Mouse (Mus musculus) thymus, postnatal 25 days (tissue): Measurements from ENCODE around the gene Hoxd12.
A peak's percentile ranks its signal among the peaks of the same experiment; 100 is the strongest.

Experiments used
- DNase-seq: peaks from one replicate; pipeline ENCODE4 v3.0.0; 2022

Gene Hoxd12

DNA sequence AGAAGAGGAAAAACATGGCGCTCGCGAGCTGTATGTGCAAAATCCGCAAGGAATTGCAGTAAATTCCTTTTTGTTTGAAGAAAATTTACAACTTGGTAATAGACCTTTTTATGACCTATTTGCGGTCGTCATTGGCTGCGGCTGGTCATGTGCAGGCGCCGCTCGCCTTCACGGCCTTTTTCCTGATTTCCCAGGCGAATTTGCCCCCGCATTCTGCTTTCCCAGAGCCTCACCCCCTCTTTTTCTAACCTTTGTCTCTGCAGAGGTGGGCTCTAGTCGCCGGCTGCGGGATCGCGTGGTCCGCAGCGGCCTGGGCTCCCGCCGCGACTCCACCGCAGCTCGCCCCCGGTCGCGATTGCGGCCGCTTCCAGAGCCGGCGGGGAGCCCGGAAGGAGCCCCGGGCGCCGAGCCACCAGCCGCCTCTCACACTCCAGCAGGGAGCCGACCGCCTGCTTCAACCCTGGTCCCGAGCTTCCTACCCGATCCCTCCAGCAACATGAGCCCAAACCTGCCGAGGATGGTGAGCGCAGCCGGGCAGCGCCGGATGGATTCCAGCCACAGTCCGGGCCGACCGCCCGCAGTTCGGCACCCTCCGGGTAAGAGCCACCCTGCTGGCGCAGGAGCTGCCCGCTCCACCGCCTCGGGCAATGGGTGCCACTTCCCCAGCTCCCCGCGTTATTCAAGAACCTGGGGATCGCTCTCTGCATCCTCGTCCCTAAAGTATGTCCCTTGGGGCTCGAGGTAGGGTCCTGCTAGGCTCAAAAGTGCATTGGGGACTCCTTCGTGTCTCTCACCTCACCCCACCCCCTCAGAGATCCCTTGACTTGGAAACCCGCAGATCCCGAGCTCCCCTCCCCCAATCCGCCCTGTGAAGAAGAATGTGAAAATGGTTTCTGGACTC, 37.2 kb downstream of the Hoxd12 start, which contains the start of the genes Hoxd3 and Hoxd4:
Gene Hoxd3, plus strand, starts transcription at position 207 of the 901 bp plus-strand sequence.
Gene Hoxd4, plus strand, starts transcription at position 209 of the 901 bp plus-strand sequence.
- DNase-seq, result no peak

DNA sequence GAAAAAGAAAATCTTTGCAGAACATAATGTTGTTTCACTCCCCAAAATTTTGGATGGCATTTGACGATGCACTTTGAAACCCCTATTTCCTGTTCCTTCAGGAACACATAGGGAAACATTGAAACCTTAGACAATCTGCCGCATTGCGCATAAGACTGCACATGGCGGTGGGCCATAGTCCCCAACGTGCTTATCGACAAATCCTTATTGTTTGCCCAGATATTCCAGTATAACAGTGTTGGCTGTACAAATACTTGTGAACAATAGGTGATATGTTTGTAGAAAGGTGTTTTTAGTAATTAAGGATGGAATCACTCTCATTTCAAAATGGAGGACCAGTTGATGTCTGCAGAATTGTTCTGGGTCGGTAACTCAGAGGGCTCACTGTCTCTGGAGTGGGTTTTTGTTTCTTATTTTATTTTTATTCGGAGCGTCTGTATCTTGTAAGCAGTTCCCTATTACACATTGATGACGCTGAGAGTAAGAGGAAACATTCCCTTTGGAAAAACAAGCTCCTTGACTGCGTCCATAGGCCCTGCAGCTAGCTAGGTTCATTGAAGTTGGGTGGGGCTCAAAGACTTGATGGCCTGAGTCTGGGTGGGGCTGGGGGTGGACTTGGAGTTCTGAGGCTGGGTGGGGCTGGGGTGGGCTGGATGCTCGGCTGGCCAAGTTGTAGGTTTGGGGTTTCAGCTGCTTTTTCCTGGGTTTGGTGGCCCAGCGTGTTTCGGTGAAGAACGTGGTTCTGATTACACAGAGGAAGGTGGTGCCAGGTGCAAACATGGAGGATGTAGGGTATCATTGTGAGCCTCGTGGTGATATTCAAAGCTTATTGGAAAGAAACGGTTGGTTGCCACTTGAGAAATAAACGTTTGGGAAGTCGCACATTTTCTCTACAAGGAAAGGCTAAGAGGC, 38.7 kb downstream of the Hoxd12 start:
- DNase-seq, result no peak

DNA sequence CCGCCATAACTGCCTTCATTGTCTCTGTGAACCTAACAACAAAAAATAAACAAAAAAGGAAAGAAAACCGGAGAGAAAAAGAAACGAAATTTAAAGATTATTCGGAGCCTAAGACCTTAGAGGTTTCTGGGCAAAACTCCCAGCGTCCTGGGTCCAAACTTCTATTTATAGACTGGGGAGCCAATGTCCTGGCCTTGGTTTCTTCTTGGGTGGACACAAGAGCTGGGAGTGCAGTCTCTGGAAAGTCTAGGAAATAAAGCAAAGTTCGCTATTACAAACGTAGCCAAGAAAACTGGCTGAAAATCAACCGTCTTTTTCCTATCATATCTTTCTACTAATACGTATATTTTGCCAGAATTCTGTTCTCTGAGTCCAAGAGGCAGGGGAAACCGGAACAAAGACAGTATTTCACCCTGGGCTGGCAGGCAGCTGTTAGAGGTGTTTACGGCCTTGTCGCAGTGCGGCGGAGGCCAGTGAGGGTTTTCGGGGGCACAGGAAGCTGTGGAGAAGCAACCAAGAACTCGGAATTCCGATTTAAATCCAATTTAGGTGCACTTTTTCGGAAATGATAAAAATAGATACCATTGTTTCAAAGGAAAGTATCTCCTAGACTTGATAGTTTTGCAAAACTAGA, 39.5 kb downstream of the Hoxd12 start:
- no peak for DNase-seq

DNA sequence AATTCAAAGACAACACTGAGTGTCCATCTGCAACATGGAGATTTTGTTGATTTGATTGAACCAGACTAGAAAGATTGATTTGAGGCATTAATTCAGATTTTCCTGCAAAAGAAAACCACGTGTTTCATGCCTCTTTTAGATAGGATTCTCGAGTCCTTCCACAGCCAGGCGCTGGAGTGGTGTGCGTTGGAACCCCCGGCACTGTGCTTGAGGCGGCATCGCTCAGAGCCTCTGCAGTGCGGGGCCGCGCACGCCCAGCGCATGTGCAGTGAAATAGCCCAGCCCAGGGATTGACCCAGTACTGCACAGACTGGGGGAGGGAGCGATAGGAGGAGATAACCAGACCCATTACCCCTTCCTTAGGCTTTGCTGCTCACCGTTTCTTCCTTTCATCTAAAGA, 40.1 kb downstream of the Hoxd12 start:
- no peak for DNase-seq

DNA sequence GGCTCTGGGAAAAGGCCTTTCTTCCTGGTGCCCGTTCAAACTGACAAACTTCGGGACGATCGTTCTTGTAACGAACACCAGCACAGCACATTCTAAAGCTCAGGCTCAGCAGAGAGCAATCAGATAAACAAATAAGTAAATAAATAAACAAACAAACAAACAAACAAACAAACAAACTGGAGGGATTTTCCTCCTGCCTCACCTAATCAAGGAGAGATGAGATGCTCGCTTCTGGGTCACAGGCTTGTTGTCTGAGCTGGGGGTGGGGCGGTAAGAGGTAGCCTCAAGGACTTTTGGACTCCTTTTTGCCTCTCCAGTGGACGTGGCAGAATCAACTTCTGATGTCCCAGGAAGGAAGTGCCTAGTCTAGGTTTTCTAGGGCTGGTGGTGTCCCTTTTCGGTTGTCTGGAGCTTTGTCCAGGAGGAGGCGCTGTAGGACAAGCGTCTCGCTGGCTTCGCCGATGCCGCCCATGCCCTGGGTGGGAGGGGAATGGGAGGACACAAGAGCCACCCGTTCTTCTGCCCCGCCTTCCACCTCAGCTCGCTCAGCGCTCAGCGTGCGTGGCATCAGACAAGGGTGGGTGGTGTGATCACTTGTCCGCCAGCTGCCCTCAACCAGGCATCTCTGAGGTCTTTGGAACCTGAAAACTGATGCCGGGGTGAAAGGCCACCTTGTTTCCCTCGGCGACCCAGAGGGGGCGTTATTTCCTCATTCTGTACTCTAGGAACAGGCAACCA, 40.9 kb downstream of the Hoxd12 start:
- peak; percentile 79 for DNase-seq

DNA sequence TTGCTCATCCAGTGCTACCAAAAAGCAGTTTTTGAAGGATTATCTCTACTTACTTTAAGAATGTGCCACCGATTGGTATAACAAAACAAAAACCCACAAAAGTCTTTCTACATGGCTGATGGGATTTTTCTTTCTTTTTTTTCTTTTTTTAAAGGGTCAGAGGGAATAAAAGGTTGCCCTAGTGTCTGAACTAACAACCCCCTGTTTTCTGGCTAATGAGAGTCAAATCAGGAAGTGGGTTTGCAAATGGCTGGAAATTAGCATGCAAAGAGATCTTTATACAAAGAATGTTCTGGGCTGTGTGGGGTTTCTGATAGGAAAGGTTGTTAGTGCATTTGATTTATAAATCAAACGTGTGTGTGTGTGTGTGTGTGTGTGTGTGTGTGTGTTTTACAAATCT, 45.6 kb downstream of the Hoxd12 start:
- DNase-seq, result no peak

DNA sequence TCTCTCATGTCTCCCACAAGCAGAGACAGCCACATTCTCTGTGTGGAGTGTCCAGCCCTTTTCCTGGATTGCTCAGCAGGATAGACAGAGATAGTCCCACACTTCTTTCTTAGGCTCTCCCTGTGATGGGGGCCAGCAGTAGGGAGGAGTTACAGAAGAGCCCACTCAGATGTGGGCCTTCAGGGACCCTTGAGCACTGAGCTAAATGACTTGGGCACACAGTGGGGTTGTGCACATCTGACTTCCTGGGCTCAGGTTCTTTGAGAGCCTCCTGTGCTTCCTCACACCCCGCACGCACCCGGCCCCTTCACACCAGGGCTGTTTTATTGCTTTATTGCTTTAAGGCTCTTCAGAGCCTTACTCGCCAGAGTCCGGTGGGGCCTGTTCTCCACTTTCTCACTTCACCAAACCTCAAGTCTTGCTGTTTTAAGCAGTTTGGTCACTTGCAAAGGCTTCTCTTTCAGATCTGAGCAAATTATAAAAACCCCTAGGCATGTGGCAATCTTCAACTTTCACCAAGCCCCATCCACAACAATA, 46.2 kb downstream of the Hoxd12 start:
- DNase-seq, result no peak

DNA sequence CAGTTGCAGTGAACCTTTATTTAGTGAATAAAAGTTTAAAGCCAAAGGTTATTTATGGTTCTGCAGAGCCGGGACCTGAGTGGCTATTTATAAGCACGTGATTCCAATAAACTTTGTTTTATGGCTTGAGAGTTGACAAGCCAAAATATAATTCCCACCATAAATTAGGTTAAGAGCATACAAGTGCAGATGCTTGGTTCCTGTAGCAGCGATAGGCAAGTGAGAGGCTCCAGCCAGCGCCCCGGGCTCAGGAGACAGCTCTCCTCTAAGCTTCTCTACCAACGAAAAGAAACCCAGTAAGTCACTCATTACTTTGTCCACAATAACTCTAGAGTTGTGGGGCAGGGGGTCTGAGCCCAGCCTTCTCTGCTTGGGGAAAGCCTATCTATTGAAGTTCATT, 47.1 kb downstream of the Hoxd12 start:
- no peak for DNase-seq

DNA sequence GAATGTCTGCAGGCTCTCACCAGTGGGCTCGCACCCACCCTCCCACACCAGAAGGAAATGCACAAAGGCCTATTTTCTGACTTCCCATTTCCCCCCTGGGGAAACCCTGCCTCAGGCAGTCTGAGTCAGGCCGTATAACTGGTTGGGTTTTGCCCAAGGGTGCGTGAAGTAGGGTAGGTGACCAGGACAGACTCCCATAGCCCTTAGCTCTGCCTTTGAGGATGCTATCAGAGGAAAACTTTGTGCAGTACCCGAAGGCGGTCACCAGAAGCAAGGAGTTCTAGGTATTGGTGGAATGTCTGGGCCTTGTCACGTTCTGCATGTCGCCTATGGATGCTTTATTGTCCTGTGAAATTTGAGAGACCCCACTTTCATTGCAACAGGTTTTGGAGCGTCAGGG, 48.1 kb downstream of the Hoxd12 start:
- no peak for DNase-seq

DNA sequence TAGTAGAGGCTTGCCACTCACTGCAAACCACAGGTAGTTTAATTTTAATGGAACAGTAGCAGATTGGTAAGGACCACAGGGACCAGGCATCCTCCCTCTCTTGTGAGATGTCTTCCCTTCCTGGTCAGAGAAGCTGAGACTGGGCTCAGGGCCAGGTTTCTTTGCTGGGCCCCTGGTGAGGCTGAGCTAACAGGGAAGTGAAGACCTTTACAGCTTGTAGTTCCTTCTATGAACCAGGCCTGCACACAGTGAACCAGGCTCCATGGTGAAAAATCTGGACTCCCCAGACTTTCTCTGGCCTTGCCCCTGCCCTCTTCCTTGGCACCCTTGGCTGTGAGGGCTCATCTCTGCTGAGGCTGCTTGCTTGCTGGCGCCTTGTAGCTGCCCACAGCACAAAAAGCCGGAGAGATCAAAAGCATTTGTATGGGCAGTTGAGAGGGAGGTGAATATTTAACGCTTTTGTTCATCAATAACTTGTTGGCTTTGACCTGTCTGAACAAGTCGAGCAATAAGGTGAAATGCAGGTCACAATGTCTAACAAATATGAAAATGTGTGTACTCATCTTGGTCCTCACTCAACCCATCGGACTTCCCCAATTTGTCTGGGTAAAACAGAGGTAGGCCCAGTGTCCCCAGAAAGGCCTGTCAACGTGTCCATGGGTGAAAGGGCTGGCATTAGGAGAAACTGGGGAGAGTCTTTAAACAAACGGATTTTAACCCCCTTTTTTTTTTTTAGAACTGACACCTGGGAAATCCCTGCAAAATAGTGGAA, 49.6 kb downstream of the Hoxd12 start:
- no peak for DNase-seq

DNA sequence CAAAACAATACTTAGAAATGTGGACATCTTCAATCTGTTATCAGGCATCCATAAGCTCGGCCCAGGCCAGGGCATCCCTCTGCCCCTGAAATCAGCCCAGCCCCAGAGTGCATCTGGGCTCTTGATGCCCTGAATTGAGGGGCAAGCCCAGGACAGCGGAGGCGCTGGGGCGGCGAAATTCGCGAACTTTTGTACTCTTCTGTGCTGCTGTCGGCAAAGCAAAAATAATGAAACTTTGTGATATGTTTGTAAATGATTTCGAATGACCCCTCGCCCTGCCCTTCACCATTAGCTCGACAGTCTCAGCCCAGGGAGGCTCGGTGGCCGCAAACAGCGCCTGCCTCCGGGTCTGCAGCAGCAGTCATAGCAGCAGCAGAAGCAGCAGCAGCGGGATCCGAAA, 50.4 kb downstream of the Hoxd12 start:
- DNase-seq, result no peak

DNA sequence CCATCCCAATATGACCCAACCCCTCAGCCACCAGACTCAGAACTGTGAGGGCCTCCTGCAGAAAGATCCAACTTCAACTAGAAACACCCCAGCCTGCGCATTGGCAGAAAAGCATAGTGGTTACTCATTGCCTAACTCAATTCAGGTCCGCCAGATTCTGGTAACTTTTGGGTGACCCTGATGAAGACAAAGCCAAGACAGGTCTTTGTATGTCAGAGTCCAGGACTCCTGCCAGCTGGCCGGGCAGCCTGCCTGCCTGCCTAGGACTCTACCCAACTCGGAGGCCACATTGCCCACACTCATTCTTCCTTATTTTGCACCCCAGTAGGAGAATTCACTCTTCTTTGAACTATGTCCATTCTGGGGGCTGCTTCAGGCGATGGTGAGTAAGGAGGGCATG, 51.7 kb downstream of the Hoxd12 start, which contains the start of gene Gm28230:
Gene Gm28230, plus strand, starts transcription at position 178 of the 400 bp plus-strand sequence.
- DNase-seq, result no peak

DNA sequence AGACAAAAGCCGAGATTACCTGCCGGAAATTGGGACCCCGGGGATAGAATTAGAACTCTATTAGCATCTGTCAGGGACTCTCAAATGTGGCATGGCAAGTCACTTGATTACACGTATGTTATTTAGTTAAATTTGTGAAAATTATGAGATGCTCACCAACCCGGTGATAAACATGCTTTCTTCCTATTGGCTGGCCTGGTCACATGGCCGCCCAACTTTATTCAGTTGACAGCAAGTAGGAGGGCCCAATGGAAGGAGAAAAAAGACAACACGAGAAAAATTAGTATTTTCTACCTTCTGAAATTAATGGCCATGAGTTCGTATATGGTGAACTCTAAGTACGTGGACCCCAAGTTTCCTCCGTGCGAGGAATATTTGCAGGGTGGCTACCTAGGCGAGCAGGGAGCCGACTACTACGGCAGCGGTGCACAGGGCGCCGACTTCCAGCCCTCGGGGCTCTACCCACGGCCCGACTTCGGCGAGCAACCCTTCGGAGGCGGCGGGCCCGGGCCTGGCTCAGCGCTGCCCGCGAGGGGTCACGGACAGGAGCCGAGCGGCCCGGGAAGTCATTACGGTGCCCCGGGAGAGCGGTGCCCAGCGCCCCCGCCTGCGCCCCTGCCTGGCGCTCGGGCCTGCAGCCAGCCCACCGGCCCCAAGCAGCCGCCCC, 52.3 kb downstream of the Hoxd12 start:
- no peak for DNase-seq
